Mouse (Mus musculus): Measurements from ENCODE around the gene Clec1a. TPM values are rescaled to one million over a fixed set of nuclear protein-coding genes. Genes with fewer than 3 reads are reported as not detected.
"Not testable (repeated sequence)": the region's sequence is repeated elsewhere in the genome, so short reads cannot be mapped to it uniquely, and the experiment has no call there.

Clec1a gene
- 0.75 and 1.1 TPM in 2 replicates for polyA plus RNA-seq (2015; fragmentation: Nextera tagmentation; extraction: Ambion mirVana)

GRCm38 (mm10) chr6:129451411-129452039, at the start of gene Clec1a:
TSS of gene Clec1a (minus strand) at chr6:129452000.
- no peak for DNase-seq (ENCODE audit: low spot score)

DNA sequence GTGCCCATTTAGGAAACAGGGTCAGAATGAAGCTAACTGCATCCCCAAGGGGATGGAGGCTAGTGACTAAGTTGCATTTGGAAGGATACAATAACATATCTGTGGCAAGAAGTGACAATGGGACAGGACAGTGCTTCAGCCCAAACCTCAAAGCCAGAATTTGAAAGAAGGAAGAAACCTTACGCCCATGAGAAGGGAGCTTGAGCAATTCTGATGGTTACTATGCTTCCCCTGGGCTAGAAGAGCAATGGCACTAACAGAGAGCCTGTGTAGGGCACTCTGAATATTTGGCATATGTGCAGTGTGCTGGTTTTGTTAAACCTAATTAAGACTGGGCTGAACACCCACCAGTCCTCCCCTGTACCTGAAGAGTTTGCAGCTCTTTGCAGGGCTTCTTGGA, 47.7 kb upstream of the Clec1a start:
- DNase-seq (ENCODE audit: low spot score), result not testable (repeated sequence)

- no peak for DNase-seq (ENCODE audit: low spot score)
Measured at GRCm38 (mm10) chr6:129497345-129498218, 45.8 kb upstream of the Clec1a start.

GRCm38 (mm10) chr6:129494924-129495323, 43.1 kb upstream of the Clec1a start:
- no peak for DNase-seq (ENCODE audit: low spot score)

- DNase-seq (ENCODE audit: low spot score), result no peak
Measured at GRCm38 (mm10) chr6:129480089-129480958, 28.5 kb upstream of the Clec1a start.

DNA sequence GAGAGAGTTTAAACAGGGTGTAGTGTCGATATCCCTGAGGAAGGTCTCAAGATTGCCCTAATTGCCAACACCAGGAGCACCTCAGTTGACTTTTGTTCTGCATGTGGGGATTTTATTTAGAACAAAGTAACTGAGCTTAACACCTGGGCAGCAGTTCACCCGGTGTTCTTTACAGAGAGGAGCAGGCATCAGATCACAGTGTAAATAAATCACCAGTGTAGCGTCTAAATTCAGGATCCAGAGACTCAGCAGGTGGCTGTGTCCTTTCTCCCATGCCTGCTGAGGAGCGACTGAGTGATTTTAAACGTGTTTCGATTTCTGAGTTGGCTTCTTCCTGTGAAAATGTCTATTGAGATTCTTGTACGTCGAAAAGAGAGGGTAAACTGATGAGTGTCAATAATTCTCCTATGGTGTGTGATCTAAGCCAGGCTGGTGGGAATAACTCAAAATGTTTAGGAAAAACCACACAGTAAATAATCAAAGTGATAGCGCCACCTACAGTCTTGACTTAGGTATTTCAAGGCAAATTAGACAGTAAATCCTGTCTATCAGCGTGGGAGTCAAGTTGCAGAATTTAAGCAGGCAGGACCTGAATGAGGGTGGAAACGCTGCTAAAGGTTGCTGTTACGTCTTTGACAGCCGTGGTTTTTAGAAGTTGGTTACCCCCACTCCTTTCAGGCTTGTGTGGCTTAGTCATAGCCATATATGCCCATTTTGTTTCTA, 24.8 kb upstream of the Clec1a start:
- DNase-seq (ENCODE audit: low spot score), result no peak

- DNase-seq (ENCODE audit: low spot score), result no peak
Measured at GRCm38 (mm10) chr6:129472627-129473026, 20.8 kb upstream of the Clec1a start.

GRCm38 (mm10) chr6:129471386-129471785, 19.6 kb upstream of the Clec1a start:
- DNase-seq (ENCODE audit: low spot score), result no peak

GRCm38 (mm10) chr6:129449743-129450142, 2.1 kb downstream of the Clec1a start:
- DNase-seq (ENCODE audit: low spot score), result no peak

- DNase-seq (ENCODE audit: low spot score), result no peak
Measured at GRCm38 (mm10) chr6:129438033-129438432, 13.8 kb downstream of the Clec1a start.

DNA sequence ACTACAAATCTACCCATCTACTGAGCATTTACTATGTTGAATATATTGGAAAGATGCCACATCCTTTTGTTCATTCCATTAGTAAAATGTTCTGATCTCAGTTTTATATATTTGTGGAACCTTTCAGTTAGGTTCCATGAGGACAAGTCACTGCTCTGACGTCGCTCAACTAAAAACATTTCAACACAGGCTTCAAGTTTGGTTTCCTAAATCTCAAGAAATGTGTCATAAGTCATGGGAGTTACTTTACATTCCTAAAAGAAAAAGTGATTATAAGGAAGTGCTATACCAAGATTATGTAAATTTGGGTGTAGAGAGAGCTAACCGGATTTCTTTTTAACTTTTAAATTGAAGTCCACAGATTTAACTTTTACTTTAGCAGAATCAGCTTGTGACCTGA, 15.8 kb downstream of the Clec1a start:
- no peak for DNase-seq (ENCODE audit: low spot score)

DNA sequence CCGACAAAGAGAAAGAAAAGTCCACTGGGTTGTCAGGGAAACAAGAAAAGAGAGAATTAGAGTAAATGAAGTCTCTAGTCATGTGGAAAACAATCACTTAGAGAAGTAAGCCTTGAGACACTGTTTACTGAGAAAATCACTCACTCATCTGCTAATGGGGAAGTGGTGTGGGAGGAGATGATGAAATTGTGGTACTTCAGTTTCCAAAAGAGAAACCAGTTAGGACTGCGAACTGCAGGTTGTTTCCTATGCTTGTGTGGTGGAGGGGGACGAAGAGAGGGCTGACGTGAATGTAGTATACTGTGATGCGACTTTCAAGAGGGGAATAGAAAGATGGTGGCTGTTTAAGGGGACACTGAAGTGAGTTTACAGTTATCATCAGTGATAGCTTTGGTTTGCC, 17.6 kb downstream of the Clec1a start:
- DNase-seq (ENCODE audit: low spot score), result no peak

- DNase-seq (ENCODE audit: low spot score), result no peak
Measured at GRCm38 (mm10) chr6:129427281-129427680, 24.5 kb downstream of the Clec1a start.

- no peak for DNase-seq (ENCODE audit: low spot score)
Measured at GRCm38 (mm10) chr6:129425812-129426211, 26.0 kb downstream of the Clec1a start.

DNA sequence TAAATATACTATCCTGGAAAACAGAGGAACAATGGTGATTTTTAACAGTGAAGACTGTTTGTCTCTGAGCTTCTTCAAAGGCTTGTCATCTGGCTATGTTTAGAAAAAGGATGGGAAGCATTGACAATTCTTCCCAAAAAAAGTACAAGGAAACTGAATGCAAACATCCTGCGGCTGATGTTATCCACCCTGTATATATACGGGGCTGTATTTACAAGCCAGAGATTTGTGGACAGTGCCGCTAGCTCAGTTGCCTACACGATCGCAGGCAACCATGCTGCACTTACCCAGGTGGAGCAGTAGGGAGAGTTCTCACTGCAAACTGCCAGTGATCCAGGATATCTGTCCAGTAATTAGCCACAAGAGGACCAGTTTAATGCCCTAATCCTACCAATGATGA, 26.6 kb downstream of the Clec1a start:
- DNase-seq (ENCODE audit: low spot score), result no peak

- DNase-seq (ENCODE audit: low spot score), result peak; percentile 69
Measured at GRCm38 (mm10) chr6:129423734-129424072, 28.1 kb downstream of the Clec1a start.

- no peak for DNase-seq (ENCODE audit: low spot score)
Measured at GRCm38 (mm10) chr6:129423040-129423733, 28.6 kb downstream of the Clec1a start.

DNA sequence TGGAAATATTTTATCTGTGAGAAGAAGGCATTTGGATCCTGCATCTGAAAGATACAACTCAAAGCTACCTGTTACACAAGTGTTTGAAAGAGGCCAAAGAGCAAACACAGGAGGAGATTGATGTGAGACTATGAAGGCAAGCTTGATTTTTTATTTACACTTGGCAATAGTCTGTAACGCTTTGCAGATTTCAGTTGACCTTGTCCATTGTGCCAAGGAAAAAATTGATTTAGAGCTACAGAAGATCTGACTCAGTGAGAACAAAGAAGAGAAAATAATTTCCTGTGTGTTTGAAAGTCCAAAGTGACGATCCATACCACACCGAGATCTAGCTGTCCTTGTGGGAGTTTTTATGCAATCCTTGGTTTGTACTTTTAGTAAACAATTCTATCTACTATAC, 29.5 kb downstream of the Clec1a start:
- DNase-seq (ENCODE audit: low spot score), result no peak

DNA sequence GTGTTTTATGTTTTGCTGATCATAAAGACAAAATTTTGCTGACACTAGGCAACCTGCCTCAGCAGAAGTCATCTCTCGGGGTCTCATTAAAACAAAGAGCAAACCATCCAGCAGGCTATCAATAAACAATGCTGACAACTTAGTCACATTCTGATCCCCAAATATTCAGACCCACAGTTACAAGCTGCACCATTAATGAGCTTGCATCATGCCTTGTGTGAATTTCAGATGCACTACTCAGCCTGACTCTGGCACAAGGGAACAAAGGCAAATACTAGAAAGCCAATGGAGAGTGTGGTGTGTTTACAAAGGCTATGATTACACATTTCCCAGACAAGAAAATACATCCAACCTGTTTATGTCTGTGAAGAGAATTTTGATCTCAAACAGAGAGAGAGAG, 37.6 kb downstream of the Clec1a start:
- no peak for DNase-seq (ENCODE audit: low spot score)

- no peak for DNase-seq (ENCODE audit: low spot score)
Measured at GRCm38 (mm10) chr6:129408562-129408961, 43.2 kb downstream of the Clec1a start, which contains the start of gene Clec9a. TSS of gene Clec9a (plus strand) at chr6:129408862.

Measured in thymus, postnatal 0 days (tissue).